Mouse (Mus musculus): ENCODE measurements at regions not wholly inside any gene's neighbourhood (a gene's known extent, or its start where the extent isn't known, plus 50 kb on each side); places are given as distances from the start of the nearest gene placed in this dataset.

DNA sequence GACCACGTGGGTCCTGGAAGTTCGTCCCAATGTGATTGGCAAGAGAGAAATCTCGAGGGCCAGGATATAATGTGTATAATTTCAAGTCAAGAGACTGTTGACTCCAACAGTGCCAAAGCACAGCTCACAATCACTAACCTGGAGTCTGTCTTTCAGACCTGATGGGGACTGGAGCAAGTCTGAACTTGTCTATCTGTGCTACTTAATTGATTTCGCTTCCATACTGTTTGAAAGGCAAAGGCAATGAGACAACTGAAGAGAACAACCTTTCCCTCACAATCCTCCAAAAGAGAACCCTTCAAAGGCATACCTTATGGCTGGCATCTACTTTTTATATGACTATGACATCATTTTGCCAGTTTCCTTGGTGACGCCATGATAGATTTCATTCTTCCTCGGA, 390.5 kb upstream of the Pkdcc start:
- TF ChIP-seq CTCF (IDR thresholded peaks at IDR 0.05; ENCODE audit: extremely low read depth, insufficient read depth, low read length) (no peak), POLR2A (IDR thresholded peaks at IDR 0.05; ENCODE audit: extremely low read depth, insufficient read depth, low read length) (no peak)

All from cortical plate, adult 2 months (tissue).